Mouse (Mus musculus) cerebellum, postnatal 36 days (tissue): ENCODE data around the gene Fam184b.
"Not testable (repeated sequence)": the region's sequence is repeated elsewhere in the genome, so short reads cannot be mapped to it uniquely, and the experiment has no call there.

Source experiments
- DNase-seq, 2 experiments: peaks; one replicate each; pipeline ENCODE4 v3.0.0; 2021 to 2022; ENCODE audit warnings: mixed read lengths in 2 of 2

Fam184b gene

DNA sequence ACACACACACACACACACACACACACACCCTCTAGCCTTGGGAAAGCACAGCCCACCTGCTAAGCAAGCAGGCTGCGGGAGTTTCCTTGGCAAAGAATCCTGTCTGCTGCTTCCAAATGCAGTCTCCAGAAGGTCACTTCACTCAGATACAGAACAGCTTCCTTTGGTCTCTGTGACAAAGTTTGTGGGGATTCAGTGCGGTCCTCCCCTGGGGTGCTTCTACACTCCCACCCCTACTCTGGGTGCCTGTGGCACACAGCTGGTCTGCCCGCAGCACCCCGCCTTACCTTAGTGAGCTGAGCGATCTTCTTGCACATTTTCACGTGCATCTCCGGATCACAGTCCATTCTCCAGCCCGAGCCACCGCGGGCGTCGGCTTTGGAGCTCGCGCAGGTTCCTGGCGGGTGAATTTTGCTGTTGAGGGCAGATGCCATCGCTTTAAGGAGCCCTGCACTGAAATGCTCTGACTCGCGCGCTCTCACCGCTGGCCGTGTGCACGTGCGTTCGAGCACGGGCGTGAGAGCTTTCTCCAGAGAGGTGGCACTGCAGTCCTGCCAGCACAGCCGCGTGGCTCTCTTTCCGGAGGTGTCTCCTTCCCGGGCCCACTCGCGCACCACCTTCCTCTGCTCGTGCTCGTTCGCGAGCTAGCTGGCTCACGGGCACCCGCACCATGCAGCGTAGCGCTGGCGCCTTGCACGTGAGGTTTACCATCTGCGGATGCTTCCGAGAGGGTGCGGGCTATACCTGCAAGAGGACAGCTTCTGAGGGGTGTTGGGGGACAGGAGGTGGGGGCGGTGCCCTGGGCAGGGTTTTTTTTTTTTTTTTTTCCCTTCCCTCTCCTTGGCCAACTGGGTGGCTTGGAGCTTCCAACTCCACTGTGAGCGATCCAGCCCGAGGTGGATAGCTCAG lies at the start of gene Fam184b:
Fam184b (minus strand) TSS at position 809 of the 909 bp plus-strand sequence.
- peak; percentile 74 to 78 for DNase-seq

- no peak for DNase-seq
These were observed 49.7 kb upstream of the Fam184b start for GRCm38 (mm10) chr5:45689152-45689551.

- no peak for DNase-seq
These were observed 46.8 kb upstream of the Fam184b start for GRCm38 (mm10) chr5:45686223-45686622.

- DNase-seq, result no peak
These were observed 45.8 kb upstream of the Fam184b start for GRCm38 (mm10) chr5:45685243-45685642.

- DNase-seq, result no peak
These were observed 44.0 kb upstream of the Fam184b start for GRCm38 (mm10) chr5:45683388-45683787.

DNA sequence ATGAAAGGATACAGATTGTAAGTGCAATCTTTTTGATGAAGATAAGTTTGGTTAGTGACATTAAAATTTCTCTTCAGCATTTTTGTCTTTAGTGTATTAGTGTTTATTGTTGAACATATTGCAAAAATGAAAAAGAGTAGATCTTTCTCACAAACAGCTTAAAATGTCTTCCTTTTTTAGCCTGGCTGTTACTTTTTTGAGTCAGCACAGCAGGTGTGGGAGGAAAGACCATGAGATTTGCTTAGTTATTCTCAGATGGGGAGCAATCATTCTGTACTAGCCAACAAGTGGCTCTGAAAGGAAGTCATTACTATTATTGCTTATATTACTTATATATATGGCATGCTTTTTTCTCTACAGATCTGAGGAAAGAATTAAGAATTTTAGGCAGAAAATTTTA lies 40.5 kb upstream of the Fam184b start:
- DNase-seq, result no peak

- DNase-seq, result no peak
These were observed 38.2 kb upstream of the Fam184b start for GRCm38 (mm10) chr5:45677639-45678038.

GRCm38 (mm10) chr5:45675032-45675431 lies 35.6 kb upstream of the Fam184b start:
- DNase-seq, result no peak

GRCm38 (mm10) chr5:45670894-45671494 lies 31.6 kb upstream of the Fam184b start:
- DNase-seq, result no peak

GRCm38 (mm10) chr5:45670280-45670670 lies 30.9 kb upstream of the Fam184b start:
- no peak for DNase-seq

GRCm38 (mm10) chr5:45669598-45670279 lies 30.3 kb upstream of the Fam184b start, which contains the start of gene Ncapg:
Gene Ncapg, plus strand, starts transcription at chr5:45669919.
- peak; percentile 99 for DNase-seq

DNA sequence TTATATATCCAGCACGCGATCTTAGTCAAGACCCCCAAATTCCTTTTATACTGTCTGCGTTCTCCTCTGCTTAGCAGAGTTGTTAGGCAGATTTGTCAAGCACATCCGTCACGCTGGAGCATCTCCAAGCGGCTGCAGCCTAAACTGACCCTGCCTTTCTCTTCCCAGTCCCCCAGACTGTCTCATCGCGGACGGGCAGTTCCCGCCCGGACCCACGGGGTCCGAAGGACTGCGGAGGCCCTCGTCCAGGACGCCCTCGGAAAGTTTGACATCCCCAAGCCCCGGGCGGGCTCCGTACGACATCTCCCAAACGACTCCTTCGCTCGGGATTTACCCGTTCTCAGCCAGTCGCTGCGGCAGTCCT lies 29.8 kb upstream of the Fam184b start:
- no peak for DNase-seq

GRCm38 (mm10) chr5:45668831-45669230 lies 29.4 kb upstream of the Fam184b start:
- DNase-seq, result no peak

DNA sequence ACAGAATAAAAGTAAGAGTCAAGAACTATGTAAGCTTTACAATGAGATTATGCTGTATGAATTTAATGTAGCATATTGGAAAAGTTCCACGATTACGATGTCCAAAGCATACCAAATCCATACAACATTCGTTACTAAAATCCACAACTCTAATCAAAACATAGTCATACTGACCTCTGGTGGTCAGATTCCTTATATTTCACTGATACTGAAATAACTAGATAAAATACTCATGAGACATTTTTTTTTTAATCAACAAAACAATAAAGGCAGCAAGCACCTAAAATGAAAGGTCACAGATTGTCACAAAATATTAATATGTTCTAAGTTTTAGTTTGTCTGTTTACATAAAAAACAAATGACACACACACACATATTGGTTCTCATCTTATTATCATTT lies 28.9 kb upstream of the Fam184b start:
- no peak for DNase-seq

GRCm38 (mm10) chr5:45658406-45658805 lies 19.0 kb upstream of the Fam184b start:
- DNase-seq, result not testable (repeated sequence)

GRCm38 (mm10) chr5:45651026-45651703 lies 11.8 kb upstream of the Fam184b start:
- DNase-seq, result no peak

- peak in 1 of 2 experiments; percentile 34 for DNase-seq
These were observed 290 bp upstream of the Fam184b start for GRCm38 (mm10) chr5:45639715-45640092.

- peak in 1 of 2 experiments; percentile 30 for DNase-seq
These were observed 1.0 kb downstream of the Fam184b start for GRCm38 (mm10) chr5:45638378-45638777.

DNA sequence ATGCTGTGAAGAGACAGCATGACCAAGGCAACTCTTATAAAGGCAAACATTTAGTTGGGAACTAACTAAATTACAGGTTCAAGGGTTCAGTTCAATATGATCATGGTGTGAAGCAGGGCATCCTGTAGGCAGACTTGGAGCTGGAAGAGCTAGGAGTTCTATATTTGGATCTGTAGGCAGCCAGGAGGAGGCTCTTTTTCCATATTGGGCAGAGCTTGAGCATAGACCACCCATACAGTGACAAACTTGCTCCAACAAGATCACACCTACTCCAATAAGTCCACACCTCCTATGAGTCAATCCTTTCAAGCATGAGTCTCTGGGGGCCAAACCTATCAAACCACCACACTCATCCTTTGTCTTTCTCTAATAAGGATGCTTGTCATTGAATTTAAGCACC lies 9.9 kb downstream of the Fam184b start:
- no peak for DNase-seq

GRCm38 (mm10) chr5:45627771-45628170 lies 11.6 kb downstream of the Fam184b start:
- DNase-seq, result peak; percentile 20 to 41

DNA sequence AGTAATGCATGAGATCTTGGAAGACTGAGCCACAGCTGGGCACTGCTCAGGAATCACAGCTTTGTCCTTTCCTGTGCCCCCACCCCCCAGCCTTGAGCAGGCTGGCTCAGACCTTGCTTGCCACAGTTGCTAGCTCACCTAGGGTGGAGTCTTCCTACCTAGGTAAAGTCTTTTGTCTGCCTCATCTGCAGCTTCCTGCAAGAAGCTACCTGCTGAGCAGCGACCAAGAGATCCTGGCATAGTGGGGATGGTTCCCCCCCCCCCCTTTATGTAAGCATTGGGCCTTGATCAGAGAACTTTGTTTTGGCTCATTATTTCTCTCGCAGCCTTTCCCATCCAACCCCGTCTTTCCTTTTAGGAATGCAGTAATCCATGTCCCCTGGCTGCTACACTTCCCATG lies 17.9 kb downstream of the Fam184b start:
- no peak for DNase-seq

- no peak for DNase-seq
These were observed 40.4 kb downstream of the Fam184b start for GRCm38 (mm10) chr5:45599056-45599455.
